Mouse (Mus musculus): ENCODE measurements around the gene Gm20479.

DNA sequence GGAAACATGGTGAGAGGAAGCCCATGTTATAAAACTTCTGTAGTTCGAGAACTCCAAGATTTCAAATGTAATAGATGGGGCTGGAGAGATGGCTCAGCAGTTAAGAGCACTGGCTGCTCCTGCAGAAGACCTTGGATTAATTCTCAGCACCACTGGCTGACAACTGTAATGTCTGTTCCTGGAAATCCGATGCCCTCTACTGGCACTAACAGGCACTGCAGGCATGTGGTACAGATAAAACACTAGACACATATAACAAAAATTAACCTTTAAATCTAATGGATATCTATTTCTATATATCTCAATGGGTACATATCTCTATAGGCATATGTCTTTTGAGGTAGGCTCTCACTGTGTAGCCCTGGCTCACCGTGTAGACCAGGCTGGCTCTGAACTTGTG, 42.8 kb downstream of the Gm20479 start:
- TF ChIP-seq CTCF (IDR thresholded peaks at IDR 0.05; ENCODE audit: control insufficient read depth, insufficient read depth, insufficient read length) (no peak), USF1 (IDR thresholded peaks at IDR 0.05; ENCODE audit: low read depth) (no peak), MYOG (IDR thresholded peaks at IDR 0.05; ENCODE audit: control insufficient read depth, extremely low read depth, insufficient read length) (no peak), CEBPB (IDR thresholded peaks at IDR 0.05; ENCODE audit: low read depth) (no peak), FOSL1 (IDR thresholded peaks at IDR 0.05; ENCODE audit: insufficient read depth, low read length, poor library complexity, severe bottlenecking) (no peak), MYOD1 (IDR thresholded peaks at IDR 0.05; ENCODE audit: control insufficient read depth, insufficient read length, low read depth) (no peak)

Measured in C2C12 (cell line).